Mouse (Mus musculus) olfactory bulb, adult 2 months (tissue): ENCODE results near the gene Mdga2.

Experiments used
- CTCF ChIP-seq: fragments of 200-500 bp; IDR thresholded peaks from 2 replicates; pipeline ENCODE4 v1.5.1; 2012; ENCODE audit warnings: low read depth, mild to moderate bottlenecking, low read length, moderate library complexity; ENCODE audit not compliant: insufficient read depth
- POLR2A ChIP-seq: fragments of 200-500 bp; IDR thresholded peaks from 2 replicates; pipeline ENCODE4 v1.6.1; 2012; ENCODE audit warnings: mild to moderate bottlenecking, low read depth, low read length, moderate library complexity; ENCODE audit not compliant: insufficient read depth

GRCm38 (mm10) chr12:66679558-66679957 is 542.8 kb downstream of the Mdga2 start:
- TF ChIP-seq CTCF (no peak), POLR2A (no peak)
